Mouse (Mus musculus) lung, postnatal 0 days (tissue): Measurements from ENCODE around the gene Lrrc51. TPM values are rescaled to one million over a fixed set of nuclear protein-coding genes. Genes with fewer than 3 reads are reported as not detected.

ENCODE experiments used
- ATAC-seq: fragments of 200-750 bp; cut with Nextera tagmentation; 2 replicates; pipeline ENCODE4 v1.8.0; 2017; ENCODE audit warnings: moderate library complexity
- DNase-seq: peaks from one replicate; pipeline ENCODE4 v3.0.0-alpha.2; 2016; ENCODE audit warnings: low spot score
- H3K27ac ChIP-seq: fragments of 300-500 bp; sonication (generic); 2 replicates; pipeline ENCODE4 v1.5.1; 2014; ENCODE audit warnings: antibody characterized with exemption, mild to moderate bottlenecking, low read length, mixed read lengths
- H3K27me3 ChIP-seq: fragments of 300-500 bp; sonication (generic); replicated peaks from 2 replicates; pipeline ENCODE4 v1.6.1; 2014; ENCODE audit warnings: low read length, mixed read lengths; ENCODE audit not compliant: insufficient read depth
- H3K36me3 ChIP-seq: fragments of 300-500 bp; sonication (generic); 2 replicates; pipeline ENCODE4 v1.6.1; 2014; ENCODE audit warnings: low read length, mixed read lengths; ENCODE audit not compliant: insufficient read depth
- H3K4me1 ChIP-seq: fragments of 300-500 bp; sonication (generic); 2 replicates; pipeline ENCODE4 v1.6.1; 2014; ENCODE audit warnings: antibody characterized with exemption, low read depth, low read length, mixed read lengths; ENCODE audit not compliant: insufficient read depth
- H3K4me2 ChIP-seq: fragments of 300-500 bp; sonication (generic); replicated peaks from 2 replicates; pipeline ENCODE4 v1.6.1; 2014; ENCODE audit warnings: low read depth, mild to moderate bottlenecking, low read length, moderate library complexity, mixed read lengths
- H3K4me3 ChIP-seq: fragments of 300-500 bp; sonication (generic); 2 replicates; pipeline ENCODE4 v1.5.1; 2014; ENCODE audit warnings: low read depth, low read length
- H3K9ac ChIP-seq: fragments of 300-500 bp; sonication (generic); replicated peaks from 2 replicates; pipeline ENCODE4 v1.6.1; 2014; ENCODE audit warnings: low read depth, mild to moderate bottlenecking
- H3K9me3 ChIP-seq: fragments of 300-500 bp; sonication (generic); 2 replicates; pipeline ENCODE4 v1.6.1; 2016; ENCODE audit warnings: low read length, mixed read lengths
- CTCF ChIP-seq: IDR thresholded peaks from 2 replicates; pipeline ENCODE4 v1.5.1; 2016; ENCODE audit warnings: antibody characterized with exemption, mild to moderate bottlenecking
- EP300 ChIP-seq: IDR thresholded peaks from 2 replicates; pipeline ENCODE4 v1.6.1; 2016; ENCODE audit warnings: antibody characterized with exemption, mild to moderate bottlenecking, control low read depth
- WGBS: fragments of 180-500 bp; shearing (Covaris S2); extraction: QIAGEN DNeasy Blood & Tissue Kit; methylation state at CpG from one replicate; pipeline ENCODE4 v1.1.7; 2014; 5-methylcytosine and 5-hydroxymethylcytosine counted together
- polyA plus RNA-seq: library from polyadenylated mRNA; unstranded; fragments of >200 nt; fragmentation: Nextera tagmentation; extraction: Ambion mirVana; gene quantifications from 2 replicates; pipeline ENCODE4 v1.2.1, GENCODE M21; 2015

The Lrrc51 gene
- polyA plus RNA-seq, 1 experiment from 2014 or later, result 41.5 TPM

DNA sequence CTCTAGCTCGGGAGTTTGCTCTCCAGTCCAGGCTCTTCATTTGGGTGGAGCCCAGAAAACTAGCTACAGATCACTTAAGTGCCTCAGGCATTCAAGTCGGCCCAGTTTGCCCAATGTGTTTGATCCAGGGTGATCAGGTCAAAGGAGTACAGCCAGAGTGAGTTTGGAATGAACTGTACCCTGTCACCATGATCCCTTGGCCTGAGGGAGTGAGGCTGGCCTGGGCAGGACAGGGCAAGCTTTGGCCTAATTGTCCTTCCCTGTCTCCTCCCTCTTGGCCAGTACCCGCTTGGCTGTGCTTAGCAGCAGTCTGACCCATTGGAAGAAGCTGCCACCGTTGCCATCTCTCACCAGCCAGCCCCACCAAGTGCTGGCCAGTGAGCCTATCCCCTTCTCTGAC, 23.6 kb downstream of the Lrrc51 start:
- Histone ChIP-seq H3K4me2 (no peak overlapping the region), H3K4me1 (peaks cover 6% of the 10 kb centered on the region; the same call in 1 of the 2 replicates), H3K27ac (no peak overlapping the region), H3K27me3 (no peaks in the 10 kb centered on the region), H3K9ac (no peak overlapping the region), H3K36me3 (peaks cover 21% of the 10 kb centered on the region; the same call in 1 of the 2 replicates), H3K4me3 (no peak overlapping the region), H3K9me3 (no peaks in the 10 kb centered on the region)
- no peak for ATAC-seq
- no peak for DNase-seq
- TF ChIP-seq CTCF, result no peak
- TF ChIP-seq EP300, result no peak
- WGBS, result 82% methylated on average over 4 of the region's 4 CpGs

DNA sequence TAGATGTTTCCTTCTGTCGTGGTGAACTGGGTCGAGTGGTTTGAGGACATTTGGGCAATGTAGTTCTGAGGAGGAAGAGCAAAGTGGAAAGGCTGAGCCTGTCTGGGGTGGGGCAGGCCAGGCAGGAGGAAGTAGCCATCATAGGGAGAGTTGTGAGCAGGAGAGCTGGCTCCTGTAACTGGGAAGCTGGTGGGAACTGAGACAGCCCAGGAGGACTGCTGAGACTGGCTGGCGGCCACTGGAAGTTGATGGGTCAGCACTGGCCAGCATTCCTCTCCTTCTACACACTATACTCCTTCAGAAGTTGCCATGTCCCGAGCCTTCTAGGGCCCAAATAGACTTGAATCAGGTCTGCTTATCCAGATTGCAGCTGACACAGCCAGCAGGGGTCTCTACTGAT, 25.3 kb downstream of the Lrrc51 start:
- WGBS, result 61% methylated on average over 4 of the region's 4 CpGs
- Histone ChIP-seq H3K36me3 (peaks cover 20% of the 10 kb centered on the region; the same call in 1 of the 2 replicates), H3K4me3 (no peak overlapping the region), H3K27me3 (no peaks in the 10 kb centered on the region), H3K27ac (no peak overlapping the region), H3K9ac (0 out of 2 replicates have a peak overlapping the region, but pooled peaks have one; percentile 4), H3K4me1 (peaks cover 6% of the 10 kb centered on the region; the same call in 1 of the 2 replicates), H3K9me3 (no peaks in the 10 kb centered on the region), H3K4me2 (no peak overlapping the region)
- TF ChIP-seq EP300 (no peak), CTCF (peak; percentile 45)
- ATAC-seq (no peak), DNase-seq (peak; percentile 46)

DNA sequence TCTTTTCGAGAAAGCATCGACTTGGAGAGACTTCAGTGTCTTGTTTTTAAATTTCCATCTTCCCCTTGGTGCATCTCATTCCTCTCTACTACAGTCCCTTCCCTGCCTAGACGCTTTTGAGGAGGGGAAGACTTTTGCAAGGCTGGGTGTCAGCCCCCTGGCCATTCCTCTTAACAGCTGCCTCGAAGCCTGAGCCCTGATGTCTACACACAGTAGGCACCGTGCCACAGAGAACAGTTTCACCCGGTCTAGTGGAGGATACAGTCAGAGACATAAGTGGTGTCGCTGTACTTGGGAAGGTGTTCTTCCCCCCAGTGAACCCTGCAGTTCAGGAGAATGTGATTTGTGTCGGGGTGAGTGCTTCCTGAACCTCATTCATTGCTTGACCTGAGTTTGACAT, 27.0 kb downstream of the Lrrc51 start:
- no peak for TF ChIP-seq CTCF
- TF ChIP-seq EP300, result no peak
- ATAC-seq, result no peak
- peak overlapping the region; percentile 90 for H3K9ac ChIP-seq
- DNase-seq, result no peak
- no peaks in the 10 kb centered on the region for H3K9me3 ChIP-seq
- H3K4me2 ChIP-seq, result peak overlapping the region; percentile 59
- WGBS, result 46% methylated on average over 8 of the region's 8 CpGs
- no peaks in the 10 kb centered on the region for H3K27me3 ChIP-seq
- H3K4me1 ChIP-seq, result peaks cover 6% of the 10 kb centered on the region; the same call in 1 of the 2 replicates
- H3K4me3 ChIP-seq, result peak overlapping the region; percentile 79
- H3K36me3 ChIP-seq, result peaks cover 6% of the 10 kb centered on the region; the same call in 1 of the 2 replicates
- H3K27ac ChIP-seq, result peak overlapping the region; percentile 98

DNA sequence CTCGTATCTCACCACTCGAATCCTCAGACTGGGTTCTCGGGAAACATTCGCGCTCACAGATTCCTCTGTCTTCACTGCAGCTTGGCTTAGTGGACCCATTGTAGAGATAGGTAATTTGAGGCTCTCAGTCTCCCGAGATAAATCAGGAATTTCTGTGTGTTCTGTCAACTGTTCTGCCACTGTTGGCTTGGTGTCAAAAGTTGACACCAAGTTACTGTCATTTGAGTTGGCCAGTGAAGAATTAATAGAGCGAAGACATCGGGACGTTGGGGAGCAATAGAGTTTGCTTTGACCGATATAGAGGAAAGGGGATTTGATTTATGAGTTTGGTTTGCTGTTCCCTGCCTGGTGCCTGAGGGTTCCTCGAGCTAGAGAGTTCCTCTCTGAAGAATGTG, 27.4 kb downstream of the Lrrc51 start, which contains the start of gene Tomt:
Tomt (minus strand) TSS at position 73 of the 395 bp plus-strand sequence.
- H3K4me1 ChIP-seq, result peaks cover 6% of the 10 kb centered on the region; the same call in 1 of the 2 replicates
- WGBS, result 7% methylated on average over 11 of the region's 11 CpGs
- H3K9ac ChIP-seq, result peak within 1 kb of the TSS; percentile 90
- no peaks in the 10 kb centered on the region for H3K27me3 ChIP-seq
- peaks cover 6% of the 10 kb centered on the region; the same call in 1 of the 2 replicates for H3K36me3 ChIP-seq
- H3K9me3 ChIP-seq, result no peaks in the 10 kb centered on the region
- no peak for TF ChIP-seq CTCF
- no peak for TF ChIP-seq EP300
- peak within 1 kb of the TSS; percentile 59 for H3K4me2 ChIP-seq
- H3K4me3 ChIP-seq, result peak within 1 kb of the TSS; percentile 79
- H3K27ac ChIP-seq, result peak within 1 kb of the TSS; percentile 98
- no peak for ATAC-seq
- no peak for DNase-seq

DNA sequence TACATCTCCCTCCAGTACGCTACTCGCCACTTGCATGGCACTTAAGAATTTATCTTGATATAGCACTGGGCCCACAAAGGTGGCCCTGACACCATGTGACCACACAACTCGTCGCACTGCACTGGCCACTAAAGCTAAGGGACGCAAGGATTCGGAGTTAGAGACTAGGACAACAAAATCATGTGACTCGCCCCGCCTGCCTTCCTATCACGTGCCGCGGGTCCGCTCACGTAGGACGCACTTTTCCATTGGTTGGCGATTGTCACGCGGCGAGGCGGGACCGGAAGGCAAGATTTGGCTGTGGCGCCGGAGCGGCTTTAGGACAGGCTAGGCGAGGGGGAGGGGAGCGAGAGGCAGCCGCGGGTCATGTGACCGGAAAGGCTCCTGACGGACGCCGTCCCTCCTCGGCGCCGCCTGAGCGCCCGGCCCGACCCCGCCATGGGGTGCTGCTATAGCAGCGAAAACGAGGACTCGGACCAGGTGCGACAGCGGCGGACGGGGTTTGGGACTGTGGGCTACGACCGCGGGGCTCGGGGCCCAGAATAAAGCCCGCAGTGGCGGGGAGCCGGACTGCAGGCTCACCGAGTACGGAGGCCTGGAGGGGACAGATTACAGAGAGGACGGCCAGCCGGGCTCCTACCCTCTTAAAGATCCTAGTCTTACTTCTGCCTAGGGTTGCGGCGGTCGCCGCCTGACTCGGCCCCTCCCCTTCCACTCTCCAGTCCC, 28.0 kb downstream of the Lrrc51 start, which contains the start of gene Lamtor1:
Lamtor1 (plus strand) TSS at position 344 of the 726 bp plus-strand sequence.
- DNase-seq (peak; percentile 100), ATAC-seq (peak; percentile 98)
- peak within 1 kb of the TSS; percentile 98 for H3K27ac ChIP-seq
- H3K4me3 ChIP-seq, result peak within 1 kb of the TSS; percentile 79
- no peaks in the 10 kb centered on the region for H3K27me3 ChIP-seq
- WGBS, result under 1% methylated on average over 55 of the region's 61 CpGs
- H3K4me2 ChIP-seq, result peak within 1 kb of the TSS; percentile 59
- peak within 1 kb of the TSS; percentile 90 for H3K9ac ChIP-seq
- peak; percentile 49; the same call in 1 of the 2 replicates for TF ChIP-seq EP300
- no peak for TF ChIP-seq CTCF
- H3K4me1 ChIP-seq, result peaks cover 6% of the 10 kb centered on the region; the same call in 1 of the 2 replicates
- no peaks in the 10 kb centered on the region for H3K9me3 ChIP-seq
- H3K36me3 ChIP-seq, result peaks cover 6% of the 10 kb centered on the region; the same call in 1 of the 2 replicates

- H3K4me1 ChIP-seq, result peaks cover 6% of the 10 kb centered on the region; the same call in 1 of the 2 replicates
- H3K4me2 ChIP-seq, result no peak overlapping the region
- no peak overlapping the region for H3K9ac ChIP-seq
- TF ChIP-seq CTCF (peak; percentile 24; the same call in 1 of the 2 replicates), EP300 (no peak)
- no peak overlapping the region for H3K4me3 ChIP-seq
- H3K9me3 ChIP-seq, result no peaks in the 10 kb centered on the region
- no peaks in the 10 kb centered on the region for H3K36me3 ChIP-seq
- ATAC-seq, result no peak
- no peaks in the 10 kb centered on the region for H3K27me3 ChIP-seq
- no peak for DNase-seq
- no peak overlapping the region for H3K27ac ChIP-seq
Observed at GRCm38 (mm10) chr7:101902846-101903245, 30.8 kb downstream of the Lrrc51 start.
